Mouse (Mus musculus): Measurements from ENCODE around the gene Dcaf1.

Dcaf1 gene

GRCm38 (mm10) chr9:106906597-106906996 lies 84.9 kb downstream of the Dcaf1 start:
- no peak for DNase-seq (ENCODE audit: low spot score)

GRCm38 (mm10) chr9:106908174-106908573 lies 86.5 kb downstream of the Dcaf1 start:
- DNase-seq (ENCODE audit: low spot score) = no peak

GRCm38 (mm10) chr9:106908715-106909114 lies 87.0 kb downstream of the Dcaf1 start:
- no peak for DNase-seq (ENCODE audit: low spot score)

- DNase-seq (ENCODE audit: low spot score) = no peak
Observed at GRCm38 (mm10) chr9:106911624-106912023, 90.0 kb downstream of the Dcaf1 start.

GRCm38 (mm10) chr9:106913759-106914158 lies 92.1 kb downstream of the Dcaf1 start:
- peak; percentile 11 for DNase-seq (ENCODE audit: low spot score)

GRCm38 (mm10) chr9:106914878-106915277 lies 93.2 kb downstream of the Dcaf1 start:
- no peak for DNase-seq (ENCODE audit: low spot score)

All from embryo, embryonic 10 days (tissue).